ENCODE assay signal across 8 mouse cellular contexts in genomic region chr11:69073065-69073888, GRCm38 (mm10). TPM values are rescaled to one million over a fixed set of nuclear protein-coding genes. Genes with fewer than 3 reads are reported as not detected.
A peak's percentile ranks its signal among the peaks of the same experiment; 100 is the strongest.
DNase-seq lines count a peak whose midpoint lies in the region; ATAC-seq and TF ChIP-seq lines count a peak whose summit lies in the region.

No protein-coding gene starts in this region.

- dilution Hi-C loops in CH12.LX (cut with MboI; ENCODE audit: extremely low pct_ligation_motif_present, extremely low pct_unique_long_range_greater_than_20kb, low sequenced_read_pairs): no loop called here

- WGBS in heart, embryonic 15.5 days: 0% methylated on average over 14 of the region's 14 CpGs
- WGBS in liver, embryonic 14.5 days (ENCODE audit: insufficient replicate concordance): under 1% methylated on average over 14 of the region's 14 CpGs
- under 1% methylated on average over 14 of the region's 14 CpGs for WGBS in stomach, embryonic 14.5 days

- in situ Hi-C loops in CH12.LX (cut with MboI; ENCODE audit: low pct_ligation_motif_present, low pct_unique_long_range_greater_than_20kb, low sequenced_read_pairs): no loop called here

- ATAC-seq in erythroid progenitor cell, adult 5-6 weeks (replicated peaks; ENCODE audit: low FRiP score, poor library complexity, severe bottlenecking): peak; percentile 65
- peak; percentile 40 for ATAC-seq in heart, embryonic 15.5 days (replicated peaks; ENCODE audit: insufficient number of reproducible peaks, insufficient read depth, low FRiP score, low read depth)
- peak; percentile 76 for ATAC-seq in liver, embryonic 14.5 days (ENCODE audit: insufficient read depth)
- ATAC-seq in stomach, embryonic 14.5 days (ENCODE audit: insufficient number of reproducible peaks, insufficient read depth, low FRiP score, low read depth): peak; percentile 50

- no peaks in the 10 kb centered on the region for H3K79me2 ChIP-seq in CH12.LX (replicated peaks; ENCODE audit: control insufficient read depth, extremely low read depth, insufficient read depth, poor library complexity, severe bottlenecking)

- no peaks in the 10 kb centered on the region for H3K36me3 ChIP-seq in CH12.LX (replicated peaks in 1 of 2; ENCODE audit: control insufficient read depth in 1 of 2, insufficient read depth in 1 of 2, low read length in 1 of 2)
- H3K36me3 ChIP-seq in heart, embryonic 15.5 days: no peaks in the 10 kb centered on the region
- H3K36me3 ChIP-seq in liver, embryonic 14.5 days (replicated peaks; ENCODE audit: control insufficient read depth, insufficient read depth, low read depth): no peaks in the 10 kb centered on the region
- no peaks in the 10 kb centered on the region for H3K36me3 ChIP-seq in stomach, embryonic 14.5 days (ENCODE audit: control insufficient read depth, insufficient read depth, low read length)

- H3K27me3 ChIP-seq in CH12.LX (replicated peaks): peaks cover 2% of the 10 kb centered on the region
- no peaks in the 10 kb centered on the region for H3K27me3 ChIP-seq in heart, embryonic 15.5 days
- no peaks in the 10 kb centered on the region for H3K27me3 ChIP-seq in liver, embryonic 14.5 days (ENCODE audit: control insufficient read depth, insufficient read depth, low read length)
- H3K27me3 ChIP-seq in stomach, embryonic 14.5 days (ENCODE audit: control insufficient read depth, insufficient read depth, low read length): no peaks in the 10 kb centered on the region

- TF ChIP-seq RAD21 in CH12.LX (IDR thresholded peaks at IDR 0.05; ENCODE audit: low read depth, low read length): no peak

- H3K4me2 ChIP-seq in CH12.LX (ENCODE audit: insufficient read depth, low read depth, poor library complexity, severe bottlenecking): peak overlapping the region; percentile 85
- peak overlapping the region; percentile 62 for H3K4me2 ChIP-seq in heart, embryonic 15.5 days
- peak overlapping the region; percentile 71 for H3K4me2 ChIP-seq in liver, embryonic 14.5 days (ENCODE audit: low read depth)
- H3K4me2 ChIP-seq in stomach, embryonic 14.5 days (replicated peaks; ENCODE audit: low read depth, low read length): peak overlapping the region; percentile 45

- peak; percentile 99 for DNase-seq in CH12.LX (ENCODE audit: extremely low read depth)
- peak; percentile 89 for DNase-seq in kidney, postnatal 10 days
- peak; percentile 91 to 94 (median 91) for DNase-seq in liver, embryonic 14.5 days (ENCODE audit: low read depth in 3 of 3, low spot score in 3 of 3)
- peak; percentile 78 for DNase-seq in neural tube, embryonic 10.5 days (ENCODE audit: extremely low spot score, low spot score)

- peak overlapping the region in 2 of 3 experiments; percentile 5 to 46 for H3K4me3 ChIP-seq in CH12.LX (replicated peaks in 1 of 3; ENCODE audit: low read depth in 2 of 3, low read length in 2 of 3, poor library complexity in 1 of 3)
- peak overlapping the region; percentile 31 for H3K4me3 ChIP-seq in brown adipose tissue, adult 24 weeks (ENCODE audit: insufficient read depth, low read depth, low read length)
- peak overlapping the region; percentile 38 for H3K4me3 ChIP-seq in heart, embryonic 15.5 days
- H3K4me3 ChIP-seq in liver, embryonic 14.5 days (ENCODE audit: insufficient read depth in 1 of 2, low read depth in 2 of 2, low read length in 2 of 2): peak overlapping the region; percentile 39 to 50
- H3K4me3 ChIP-seq in stomach, embryonic 14.5 days (ENCODE audit: low read depth, low read length): peak overlapping the region; percentile 24

- TF ChIP-seq CTCF in CH12.LX (conservative IDR thresholded peaks at IDR 0.05 in 1 of 2, IDR thresholded peaks at IDR 0.05 in 1 of 2; ENCODE audit: low read depth in 2 of 2, low read length in 2 of 2): no peak; a peak in 1 of 4 replicates
- TF ChIP-seq CTCF in liver, embryonic 14.5 days (IDR thresholded peaks at IDR 0.05; ENCODE audit: low read depth): peak; percentile 23; the same call in 1 of the 2 replicates

- H3K9me3 ChIP-seq in CH12.LX (replicated peaks; ENCODE audit: low read length): no peaks in the 10 kb centered on the region
- no peaks in the 10 kb centered on the region for H3K9me3 ChIP-seq in heart, embryonic 15.5 days (replicated peaks)
- no peaks in the 10 kb centered on the region for H3K9me3 ChIP-seq in liver, embryonic 14.5 days (ENCODE audit: control insufficient read depth, low read length)
- no peaks in the 10 kb centered on the region for H3K9me3 ChIP-seq in stomach, embryonic 14.5 days (ENCODE audit: control insufficient read depth, low read depth, low read length)

- peak overlapping the region; percentile 88 for H3K9ac ChIP-seq in CH12.LX (ENCODE audit: insufficient read depth, low read depth)
- peak overlapping the region; percentile 61 for H3K9ac ChIP-seq in heart, embryonic 15.5 days
- peak overlapping the region; percentile 82 for H3K9ac ChIP-seq in liver, embryonic 14.5 days (replicated peaks)
- H3K9ac ChIP-seq in stomach, embryonic 14.5 days (replicated peaks; ENCODE audit: low read depth, low read length): peak overlapping the region; percentile 39; the same call in 1 of the 2 replicates

- TF ChIP-seq POLR2A in CH12.LX (IDR thresholded peaks at IDR 0.05; ENCODE audit: low read depth, low read length): peak; percentile 100

- peaks cover 16 to 55% of the 10 kb centered on the region in 2 experiments for H3K4me1 ChIP-seq in CH12.LX (ENCODE audit: control insufficient read depth in 1 of 2, insufficient read depth in 2 of 2)
- H3K4me1 ChIP-seq in brown adipose tissue, adult 24 weeks (ENCODE audit: control insufficient read depth, insufficient read depth, insufficient read length, low read length): no peaks in the 10 kb centered on the region
- peaks cover 41% of the 10 kb centered on the region for H3K4me1 ChIP-seq in heart, embryonic 15.5 days (replicated peaks)
- H3K4me1 ChIP-seq in liver, embryonic 14.5 days (replicated peaks; ENCODE audit: control insufficient read depth in 2 of 2, insufficient read depth in 2 of 2, low read length in 1 of 2): peaks cover 15 to 31% of the 10 kb centered on the region in 2 experiments
- H3K4me1 ChIP-seq in stomach, embryonic 14.5 days (ENCODE audit: control insufficient read depth, insufficient read depth, low read length): peaks cover 18% of the 10 kb centered on the region

- peak; percentile 64 for TF ChIP-seq EP300 in CH12.LX (IDR thresholded peaks at IDR 0.05; ENCODE audit: low read length)
- TF ChIP-seq EP300 in liver, embryonic 14.5 days (IDR thresholded peaks at IDR 0.05; ENCODE audit: low read depth): peak; percentile 67

- peak overlapping the region; percentile 59; the same call in 1 of the 2 replicates for H3K27ac ChIP-seq in CH12.LX (ENCODE audit: insufficient read depth, low read depth)
- H3K27ac ChIP-seq in brown adipose tissue, adult 24 weeks (replicated peaks; ENCODE audit: low read depth, low read length): peak overlapping the region; percentile 95
- peak overlapping the region; percentile 89 for H3K27ac ChIP-seq in heart, embryonic 15.5 days
- peak overlapping the region; percentile 92 for H3K27ac ChIP-seq in liver, embryonic 14.5 days
- H3K27ac ChIP-seq in stomach, embryonic 14.5 days (ENCODE audit: low read length): peak overlapping the region; percentile 96

RNA-seq across cellular contexts. Expression of gene Tmem107, which starts 2.7 kb away (rescaled TPM):
- 24.4 and 30.1 TPM in 2 replicates for total RNA-seq in CH12.LX (2012; rRNA removed)
- 20.3 and 31.3 TPM in 2 replicates for total RNA-seq in CH12.LX (2014; rRNA removed)
- 13.4 and 22.6 TPM in 2 replicates for polyA plus RNA-seq in CH12.LX (2012; ENCODE audit: insufficient read length, low read depth)
- 2.5 and 4.6 TPM in 2 replicates for polyA plus RNA-seq in brown adipose tissue, adult 24 weeks (2012; ENCODE audit: insufficient read depth, insufficient read length, missing spikeins)
- total RNA-seq in erythroid progenitor cell, adult 5-6 weeks (2015; ENCODE audit: low replicate concordance): 21.6 and 27.7 TPM in 2 replicates
- 12.5 and 12.6 TPM in 2 replicates for total RNA-seq in erythroid progenitor cell, adult 5-6 weeks (2017; ENCODE audit: low replicate concordance)
- polyA plus RNA-seq in heart, embryonic 15.5 days (2015; fragmentation: Nextera tagmentation; extraction: Ambion mirVana): 37.0 and 40.9 TPM in 2 replicates
- polyA plus RNA-seq in liver, embryonic 14.5 days (2012; rRNA removed): 12.0 and 18.0 TPM in 2 replicates
- 21.9 and 29.3 TPM in 2 replicates for polyA plus RNA-seq in liver, embryonic 14.5 days (2014; fragmentation: Nextera tagmentation; extraction: Ambion mirVana)
- 59.4 and 59.8 TPM in 2 replicates for polyA plus RNA-seq in stomach, embryonic 14.5 days (2014; fragmentation: Nextera tagmentation; extraction: Ambion mirVana)

RNA-seq across cellular contexts. Expression of gene Borcs6, which starts 13.8 kb away (rescaled TPM):
- 9.7 and 11.1 TPM in 2 replicates for total RNA-seq in CH12.LX (2012; rRNA removed)
- 5.1 and 7.3 TPM in 2 replicates for total RNA-seq in CH12.LX (2014; rRNA removed)
- 5.4 and 6.2 TPM in 2 replicates for polyA plus RNA-seq in CH12.LX (2012; ENCODE audit: insufficient read length, low read depth)
- polyA plus RNA-seq in brown adipose tissue, adult 24 weeks (2012; ENCODE audit: insufficient read depth, insufficient read length, missing spikeins): 8.1 and 8.3 TPM in 2 replicates
- total RNA-seq in erythroid progenitor cell, adult 5-6 weeks (2015; ENCODE audit: low replicate concordance): 2.9 and 4.7 TPM in 2 replicates
- total RNA-seq in erythroid progenitor cell, adult 5-6 weeks (2017; ENCODE audit: low replicate concordance): 2.2 and 3.1 TPM in 2 replicates
- polyA plus RNA-seq in heart, embryonic 15.5 days (2015; fragmentation: Nextera tagmentation; extraction: Ambion mirVana): 10.5 and 11.7 TPM in 2 replicates
- polyA plus RNA-seq in liver, embryonic 14.5 days (2012; rRNA removed): 3.0 and 3.4 TPM in 2 replicates
- 2.2 and 3.0 TPM in 2 replicates for polyA plus RNA-seq in liver, embryonic 14.5 days (2014; fragmentation: Nextera tagmentation; extraction: Ambion mirVana)
- 9.2 and 11.0 TPM in 2 replicates for polyA plus RNA-seq in stomach, embryonic 14.5 days (2014; fragmentation: Nextera tagmentation; extraction: Ambion mirVana)

RNA-seq across cellular contexts. Expression of gene Vamp2, which starts 15.0 kb away (rescaled TPM):
- total RNA-seq in CH12.LX (2012; rRNA removed) (8.0 and 8.2 TPM in 2 replicates), CH12.LX (2014; rRNA removed) (1.3 and 1.4 TPM in 2 replicates)
- polyA plus RNA-seq in CH12.LX (2012; ENCODE audit: insufficient read length, low read depth): 26.0 and 26.7 TPM in 2 replicates
- 42.0 and 54.9 TPM in 2 replicates for polyA plus RNA-seq in brown adipose tissue, adult 24 weeks (2012; ENCODE audit: insufficient read depth, insufficient read length, missing spikeins)
- 94.1 and 114 TPM in 2 replicates for total RNA-seq in erythroid progenitor cell, adult 5-6 weeks (2015; ENCODE audit: low replicate concordance)
- 18.2 and 31.1 TPM in 2 replicates for total RNA-seq in erythroid progenitor cell, adult 5-6 weeks (2017; ENCODE audit: low replicate concordance)
- polyA plus RNA-seq in heart, embryonic 15.5 days (2015; fragmentation: Nextera tagmentation; extraction: Ambion mirVana): 82.2 and 96.4 TPM in 2 replicates
- 23.0 and 23.1 TPM in 2 replicates for polyA plus RNA-seq in liver, embryonic 14.5 days (2012; rRNA removed)
- polyA plus RNA-seq in liver, embryonic 14.5 days (2014; fragmentation: Nextera tagmentation; extraction: Ambion mirVana): 11.4 and 12.6 TPM in 2 replicates
- 104 and 107 TPM in 2 replicates for polyA plus RNA-seq in stomach, embryonic 14.5 days (2014; fragmentation: Nextera tagmentation; extraction: Ambion mirVana)

RNA-seq across cellular contexts. Expression of gene Per1, which starts 21.7 kb away (rescaled TPM):
- total RNA-seq in CH12.LX (2012; rRNA removed): 11.5 and 11.8 TPM in 2 replicates
- 2.8 and 3.2 TPM in 2 replicates for total RNA-seq in CH12.LX (2014; rRNA removed)
- polyA plus RNA-seq in CH12.LX (2012; ENCODE audit: insufficient read length, low read depth): 37.9 and 38.3 TPM in 2 replicates
- polyA plus RNA-seq in brown adipose tissue, adult 24 weeks (2012; ENCODE audit: insufficient read depth, insufficient read length, missing spikeins): 7.9 and 15.6 TPM in 2 replicates
- total RNA-seq in erythroid progenitor cell, adult 5-6 weeks (2015; ENCODE audit: low replicate concordance): 3.4 and 3.6 TPM in 2 replicates
- 3.3 and 7.6 TPM in 2 replicates for total RNA-seq in erythroid progenitor cell, adult 5-6 weeks (2017; ENCODE audit: low replicate concordance)
- polyA plus RNA-seq in heart, embryonic 15.5 days (2015; fragmentation: Nextera tagmentation; extraction: Ambion mirVana): 16.1 and 25.2 TPM in 2 replicates
- 1.8 and 1.9 TPM in 2 replicates for polyA plus RNA-seq in liver, embryonic 14.5 days (2012; rRNA removed)
- 3.0 and 4.2 TPM in 2 replicates for polyA plus RNA-seq in liver, embryonic 14.5 days (2014; fragmentation: Nextera tagmentation; extraction: Ambion mirVana)
- polyA plus RNA-seq in stomach, embryonic 14.5 days (2014; fragmentation: Nextera tagmentation; extraction: Ambion mirVana): 10.5 and 15.1 TPM in 2 replicates

RNA-seq across cellular contexts. Expression of gene Aurkb, which starts 27.8 kb away (rescaled TPM):
- total RNA-seq in CH12.LX (2012; rRNA removed) (170 and 177 TPM in 2 replicates), CH12.LX (2014; rRNA removed) (181 and 190 TPM in 2 replicates)
- 178 and 200 TPM in 2 replicates for polyA plus RNA-seq in CH12.LX (2012; ENCODE audit: insufficient read length, low read depth)
- polyA plus RNA-seq in brown adipose tissue, adult 24 weeks (2012; ENCODE audit: insufficient read depth, insufficient read length, missing spikeins): 0.79 TPM in 1 of 2 replicates, not detected in the other
- 328 and 403 TPM in 2 replicates for total RNA-seq in erythroid progenitor cell, adult 5-6 weeks (2015; ENCODE audit: low replicate concordance)
- total RNA-seq in erythroid progenitor cell, adult 5-6 weeks (2017; ENCODE audit: low replicate concordance): 422 and 478 TPM in 2 replicates
- 64.3 and 92.4 TPM in 2 replicates for polyA plus RNA-seq in heart, embryonic 15.5 days (2015; fragmentation: Nextera tagmentation; extraction: Ambion mirVana)
- polyA plus RNA-seq in liver, embryonic 14.5 days (2012; rRNA removed): 65.6 and 78.6 TPM in 2 replicates
- polyA plus RNA-seq in liver, embryonic 14.5 days (2014; fragmentation: Nextera tagmentation; extraction: Ambion mirVana): 90.8 and 94.3 TPM in 2 replicates
- polyA plus RNA-seq in stomach, embryonic 14.5 days (2014; fragmentation: Nextera tagmentation; extraction: Ambion mirVana): 147 and 153 TPM in 2 replicates

Comparison
In these comparisons a context has a peak if more than half of its experiments do, and no peak if none do; other contexts are left out.
1. Peak in every context shown above with its lines: DNase-seq, ATAC-seq, H3K4me3 ChIP-seq and H3K27ac ChIP-seq.